Mouse (Mus musculus) neural tube, embryonic 13.5 days (tissue): ENCODE measurements at regions not wholly inside any gene's neighbourhood (a gene's known extent, or its start where the extent isn't known, plus 50 kb on each side); places are given as distances from the start of the nearest gene placed in this dataset.

ENCODE experiments used
- ATAC-seq: fragments of 200-750 bp; cut with Nextera tagmentation; 2 replicates; pipeline ENCODE4 v1.8.0; 2017; ENCODE audit warnings: low read depth, mild to moderate bottlenecking, moderate TSS enrichment, moderate library complexity
- H3K27ac ChIP-seq: fragments of 300-500 bp; sonication (generic); replicated peaks from 2 replicates; pipeline ENCODE4 v1.5.1; 2015; ENCODE audit warnings: moderate library complexity, mild to moderate bottlenecking, inconsistent platforms
- H3K27me3 ChIP-seq: fragments of 300-500 bp; sonication (generic); 2 replicates; pipeline ENCODE4 v1.6.1; 2015; ENCODE audit warnings: mild to moderate bottlenecking, inconsistent platforms
- H3K36me3 ChIP-seq: fragments of 300-500 bp; sonication (generic); 2 replicates; pipeline ENCODE4 v1.6.1; 2015; ENCODE audit warnings: mild to moderate bottlenecking, inconsistent platforms
- H3K4me1 ChIP-seq: fragments of 300-500 bp; sonication (generic); replicated peaks from 2 replicates; pipeline ENCODE4 v1.6.1; 2015; ENCODE audit warnings: inconsistent platforms
- H3K4me2 ChIP-seq: fragments of 300-500 bp; sonication (generic); 2 replicates; pipeline ENCODE4 v1.6.1; 2015; ENCODE audit warnings: inconsistent platforms, mild to moderate bottlenecking, moderate library complexity
- H3K4me3 ChIP-seq: fragments of 300-500 bp; sonication (generic); 2 replicates; pipeline ENCODE4 v1.5.1; 2015; ENCODE audit warnings: mild to moderate bottlenecking, inconsistent platforms
- H3K9ac ChIP-seq: fragments of 300-500 bp; sonication (generic); 2 replicates; pipeline ENCODE4 v1.6.1; 2015; ENCODE audit warnings: moderate library complexity, mild to moderate bottlenecking, inconsistent platforms
- H3K9me3 ChIP-seq: fragments of 300-500 bp; sonication (generic); 2 replicates; pipeline ENCODE4 v1.6.1; 2016; ENCODE audit warnings: inconsistent platforms
- WGBS: fragments of 180-500 bp; shearing (Covaris S2); methylation state at CpG from one replicate; pipeline ENCODE4 v1.1.7; 2015; 5-methylcytosine and 5-hydroxymethylcytosine counted together

- Histone ChIP-seq H3K9me3 (no peaks in the 10 kb centered on the region), H3K9ac (no peak overlapping the region), H3K4me2 (no peak overlapping the region), H3K27me3 (no peaks in the 10 kb centered on the region), H3K4me1 (no peaks in the 10 kb centered on the region), H3K4me3 (no peak overlapping the region), H3K27ac (no peak overlapping the region), H3K36me3 (no peaks in the 10 kb centered on the region)
- WGBS = 67% methylated on average over 2 of the region's 2 CpGs
- no peak for ATAC-seq
Measured at GRCm38 (mm10) chr8:56784441-56784840, 233.6 kb downstream of the Fbxo8 start.

DNA sequence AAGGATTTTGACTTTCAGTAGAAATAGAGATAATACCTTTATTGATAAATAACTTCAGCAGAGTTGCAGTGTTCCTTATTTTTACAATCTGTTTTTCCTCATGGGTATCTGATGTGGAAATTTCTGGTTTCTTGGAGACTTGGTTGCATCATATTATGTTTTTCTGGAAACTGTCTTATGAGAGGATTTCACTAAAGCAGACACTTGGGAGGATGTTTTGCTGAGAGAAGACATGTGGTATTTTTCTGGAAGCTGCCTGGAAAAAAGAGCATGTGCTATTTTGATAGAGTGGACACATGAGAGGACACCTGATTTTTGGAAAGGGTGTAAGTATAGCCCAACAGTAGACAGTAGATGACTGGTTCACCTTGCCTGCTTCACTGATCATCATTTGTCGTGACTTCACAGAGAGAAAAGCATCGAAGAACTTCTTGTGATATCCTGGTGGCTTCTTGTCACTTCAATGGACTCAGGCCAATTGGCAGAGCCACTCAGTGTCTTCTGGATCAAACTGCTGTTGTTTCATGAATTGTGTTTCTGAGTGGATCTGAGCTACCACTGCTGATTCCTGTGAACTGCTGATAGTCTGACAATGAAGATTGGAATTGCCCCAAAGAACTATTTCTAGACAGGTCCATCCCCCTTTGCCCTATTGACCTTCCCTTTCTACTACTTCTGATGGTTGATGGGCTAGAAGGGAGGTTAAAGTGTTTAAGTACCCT is 238.8 kb downstream of the Fbxo8 start:
- Histone ChIP-seq H3K27ac (no peak overlapping the region), H3K4me2 (no peak overlapping the region), H3K27me3 (no peaks in the 10 kb centered on the region), H3K4me3 (no peak overlapping the region), H3K4me1 (no peaks in the 10 kb centered on the region), H3K9me3 (no peaks in the 10 kb centered on the region), H3K36me3 (no peaks in the 10 kb centered on the region), H3K9ac (no peak overlapping the region)
- ATAC-seq = no peak
- WGBS = 87% methylated on average over 2 of the region's 2 CpGs

DNA sequence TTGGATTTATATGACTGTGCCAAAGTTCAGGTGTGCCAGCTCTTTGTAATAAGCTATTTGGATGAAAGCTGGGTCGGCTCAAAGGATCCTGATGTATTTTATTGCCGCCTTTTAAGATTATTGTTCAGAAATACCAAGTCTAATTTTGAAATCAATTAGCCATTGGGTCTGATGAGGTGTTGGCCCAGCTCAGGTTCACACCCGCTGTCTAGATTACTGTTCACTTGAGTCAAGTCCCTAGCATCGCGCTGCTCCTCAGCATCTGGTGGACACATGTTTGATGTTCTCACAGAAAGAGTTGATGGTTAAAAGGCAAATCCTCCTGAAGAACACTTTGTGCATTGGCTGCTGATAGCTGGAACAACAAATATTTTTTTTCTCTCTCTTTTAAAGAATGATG is 281.8 kb downstream of the Fbxo8 start:
- Histone ChIP-seq H3K36me3 (no peaks in the 10 kb centered on the region), H3K9ac (no peak overlapping the region), H3K4me2 (no peak overlapping the region), H3K27me3 (no peaks in the 10 kb centered on the region), H3K27ac (no peak overlapping the region), H3K4me3 (no peak overlapping the region), H3K4me1 (no peaks in the 10 kb centered on the region), H3K9me3 (no peaks in the 10 kb centered on the region)
- 87% methylated on average over 5 of the region's 5 CpGs for WGBS
- ATAC-seq = no peak

DNA sequence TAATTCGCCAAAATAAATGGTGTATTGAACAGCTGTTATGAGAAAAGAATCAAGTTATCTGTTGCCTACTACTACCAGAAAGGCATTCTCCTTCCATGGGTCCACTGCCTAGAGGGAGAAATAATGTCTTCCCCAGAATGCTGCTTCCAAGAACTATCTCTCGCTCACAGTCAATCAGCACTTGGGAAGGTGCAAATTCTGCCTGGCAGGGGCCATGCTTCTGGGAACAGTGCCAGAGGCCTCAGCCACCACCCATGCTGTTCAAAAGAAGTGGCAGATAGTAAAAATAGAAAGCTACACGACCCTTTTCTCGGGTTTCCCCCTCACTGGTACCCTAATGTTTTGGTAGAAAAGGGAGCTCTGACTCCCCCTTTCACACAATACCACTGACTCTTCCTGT is 282.2 kb downstream of the Fbxo8 start:
- Histone ChIP-seq H3K4me3 (no peak overlapping the region), H3K36me3 (no peaks in the 10 kb centered on the region), H3K27me3 (no peaks in the 10 kb centered on the region), H3K4me1 (no peaks in the 10 kb centered on the region), H3K9me3 (no peaks in the 10 kb centered on the region), H3K27ac (no peak overlapping the region), H3K9ac (no peak overlapping the region), H3K4me2 (no peak overlapping the region)
- WGBS = 45% methylated on average over 4 of the region's 4 CpGs
- no peak for ATAC-seq

DNA sequence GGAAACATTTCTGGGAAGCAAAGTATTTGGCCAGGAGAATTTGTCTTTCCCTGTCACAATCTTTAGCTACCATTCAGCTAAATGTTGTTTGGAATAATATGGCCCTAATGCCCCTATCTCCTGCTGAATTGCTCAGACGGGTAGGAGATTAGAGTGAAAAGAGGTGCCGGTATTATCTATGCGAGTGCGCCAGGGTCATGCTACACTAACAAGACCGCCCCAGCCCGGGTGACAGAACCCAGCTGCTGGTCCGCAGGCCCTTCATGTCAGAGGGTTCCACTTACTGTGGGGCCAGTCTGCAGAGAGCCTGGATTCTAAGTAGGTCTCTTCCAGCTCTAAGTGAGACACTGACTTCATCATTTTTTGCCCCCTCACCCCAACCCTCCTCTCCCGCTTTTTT is 332.6 kb downstream of the Fbxo8 start:
- no peak for ATAC-seq
- 63% methylated on average over 8 of the region's 8 CpGs for WGBS
- no peaks in the 10 kb centered on the region for H3K36me3 ChIP-seq

GRCm38 (mm10) chr8:56884195-56884594 is 333.3 kb downstream of the Fbxo8 start:
- no peaks in the 10 kb centered on the region for H3K36me3 ChIP-seq
- ATAC-seq = no peak
- H3K4me3 ChIP-seq = no peak overlapping the region
- no peak overlapping the region for H3K27ac ChIP-seq
- no peaks in the 10 kb centered on the region for H3K9me3 ChIP-seq
- H3K4me2 ChIP-seq = no peak overlapping the region
- WGBS = 17% methylated on average over 1 of the region's 1 CpGs
- no peaks in the 10 kb centered on the region for H3K4me1 ChIP-seq
- no peaks in the 10 kb centered on the region for H3K27me3 ChIP-seq
- no peak overlapping the region for H3K9ac ChIP-seq

More for the DNA sequence above, 332.6 kb downstream of the Fbxo8 start:
- Histone ChIP-seq H3K27ac (no peak overlapping the region), H3K9me3 (no peaks in the 10 kb centered on the region), H3K27me3 (no peaks in the 10 kb centered on the region), H3K4me3 (no peak overlapping the region), H3K4me2 (no peak overlapping the region), H3K4me1 (no peaks in the 10 kb centered on the region), H3K9ac (no peak overlapping the region)

- Histone ChIP-seq H3K4me1 (no peaks in the 10 kb centered on the region), H3K27ac (no peak overlapping the region), H3K9me3 (no peaks in the 10 kb centered on the region), H3K4me3 (no peak overlapping the region), H3K9ac (no peak overlapping the region), H3K27me3 (no peaks in the 10 kb centered on the region), H3K36me3 (no peaks in the 10 kb centered on the region), H3K4me2 (no peak overlapping the region)
- 64% methylated on average over 3 of the region's 3 CpGs for WGBS
- ATAC-seq = no peak
Measured at GRCm38 (mm10) chr8:56893638-56894037, 342.7 kb downstream of the Fbxo8 start.

GRCm38 (mm10) chr8:56915362-56915761 is 364.5 kb downstream of the Fbxo8 start:
- Histone ChIP-seq H3K27ac (no peak overlapping the region), H3K4me1 (no peaks in the 10 kb centered on the region), H3K4me2 (no peak overlapping the region), H3K36me3 (no peaks in the 10 kb centered on the region), H3K9me3 (no peaks in the 10 kb centered on the region), H3K9ac (no peak overlapping the region), H3K27me3 (no peaks in the 10 kb centered on the region), H3K4me3 (no peak overlapping the region)
- WGBS = 87% methylated on average over 5 of the region's 5 CpGs
- no peak for ATAC-seq

GRCm38 (mm10) chr8:56915989-56916388 is 365.1 kb downstream of the Fbxo8 start:
- Histone ChIP-seq H3K9ac (no peak overlapping the region), H3K27ac (no peak overlapping the region), H3K27me3 (no peaks in the 10 kb centered on the region), H3K9me3 (no peaks in the 10 kb centered on the region), H3K4me2 (no peak overlapping the region), H3K4me3 (no peak overlapping the region), H3K36me3 (no peaks in the 10 kb centered on the region), H3K4me1 (no peaks in the 10 kb centered on the region)
- 84% methylated on average over 5 of the region's 5 CpGs for WGBS
- ATAC-seq = no peak

- Histone ChIP-seq H3K4me3 (no peak overlapping the region), H3K4me1 (no peaks in the 10 kb centered on the region), H3K36me3 (no peaks in the 10 kb centered on the region), H3K27me3 (no peaks in the 10 kb centered on the region), H3K9ac (no peak overlapping the region), H3K4me2 (no peak overlapping the region), H3K9me3 (no peaks in the 10 kb centered on the region), H3K27ac (no peak overlapping the region)
- ATAC-seq = no peak
- WGBS = 3% methylated on average over 1 of the region's 1 CpGs
Measured at GRCm38 (mm10) chr8:56924724-56925123, 373.8 kb downstream of the Fbxo8 start.

GRCm38 (mm10) chr8:56927166-56927565 is 376.3 kb downstream of the Fbxo8 start:
- 94% methylated on average over 1 of the region's 1 CpGs for WGBS
- Histone ChIP-seq H3K27ac (no peak overlapping the region), H3K4me3 (no peak overlapping the region), H3K9ac (no peak overlapping the region), H3K4me1 (no peaks in the 10 kb centered on the region), H3K9me3 (no peaks in the 10 kb centered on the region), H3K27me3 (no peaks in the 10 kb centered on the region), H3K4me2 (no peak overlapping the region), H3K36me3 (no peaks in the 10 kb centered on the region)
- ATAC-seq = no peak

- no peaks in the 10 kb centered on the region for H3K9me3 ChIP-seq
- WGBS = 59% methylated on average over 6 of the region's 6 CpGs
- no peaks in the 10 kb centered on the region for H3K36me3 ChIP-seq
- H3K4me1 ChIP-seq = no peaks in the 10 kb centered on the region
- no peak for ATAC-seq
- no peak overlapping the region for H3K4me3 ChIP-seq
- no peaks in the 10 kb centered on the region for H3K27me3 ChIP-seq
- no peak overlapping the region for H3K27ac ChIP-seq
- H3K9ac ChIP-seq = no peak overlapping the region
- no peak overlapping the region for H3K4me2 ChIP-seq
Measured at GRCm38 (mm10) chr8:56929076-56929475, 378.2 kb downstream of the Fbxo8 start.

DNA sequence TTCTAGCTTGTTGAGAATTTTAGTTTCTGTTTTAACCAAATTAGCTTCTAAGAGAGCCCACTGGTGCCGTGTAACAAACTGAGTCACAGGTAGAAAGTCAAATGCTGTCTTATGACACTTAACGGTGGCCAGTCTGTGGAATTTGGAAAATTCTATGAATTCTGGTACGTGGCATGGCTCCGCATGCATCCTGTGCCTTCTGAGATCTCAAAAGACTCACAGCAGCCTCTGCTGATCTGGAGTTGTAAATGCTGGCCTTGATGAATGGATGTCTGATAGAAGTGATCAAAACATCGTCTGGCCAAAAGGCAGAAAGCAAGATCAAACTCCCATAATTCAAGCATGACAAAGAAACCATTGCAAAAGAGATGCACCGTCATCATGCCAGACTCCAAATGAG is 381.5 kb downstream of the Fbxo8 start:
- Histone ChIP-seq H3K9me3 (no peaks in the 10 kb centered on the region), H3K4me1 (no peaks in the 10 kb centered on the region), H3K27ac (no peak overlapping the region), H3K9ac (no peak overlapping the region), H3K36me3 (no peaks in the 10 kb centered on the region), H3K4me3 (no peak overlapping the region), H3K4me2 (no peak overlapping the region), H3K27me3 (no peaks in the 10 kb centered on the region)
- WGBS = 54% methylated on average over 6 of the region's 6 CpGs
- ATAC-seq = no peak
